Mouse (Mus musculus) spleen, postnatal 14 days (tissue): Measurements from ENCODE around the gene Ick.

ENCODE experiments used
- DNase-seq, 2 experiments: peaks; one replicate each; pipeline ENCODE4 v3.0.0; 2021 to 2022; ENCODE audit warnings: low spot score in 2 of 2

Ick gene

GRCm38 (mm10) chr9:78104973-78105372 lies 4.0 kb upstream of the Ick start:
- DNase-seq: no peak

GRCm38 (mm10) chr9:78105501-78105932 lies 3.5 kb upstream of the Ick start:
- no peak for DNase-seq

GRCm38 (mm10) chr9:78106821-78107220 lies 2.2 kb upstream of the Ick start:
- DNase-seq: no peak

- DNase-seq: no peak
Observed at GRCm38 (mm10) chr9:78107582-78107911, 1.4 kb upstream of the Ick start.

GRCm38 (mm10) chr9:78107912-78108795 lies 838 bp upstream of the Ick start:
- peak; percentile 71 to 76 for DNase-seq

- DNase-seq: no peak
Observed at GRCm38 (mm10) chr9:78109656-78110055, 664 bp downstream of the Ick start.

GRCm38 (mm10) chr9:78111456-78111855 lies 2.5 kb downstream of the Ick start:
- DNase-seq: no peak

GRCm38 (mm10) chr9:78112770-78113537 lies 4.0 kb downstream of the Ick start:
- peak; percentile 88 to 93 for DNase-seq

- DNase-seq: no peak
Observed at GRCm38 (mm10) chr9:78113538-78113885, 4.5 kb downstream of the Ick start.

GRCm38 (mm10) chr9:78115746-78116145 lies 6.8 kb downstream of the Ick start:
- no peak for DNase-seq

- no peak for DNase-seq
Observed at GRCm38 (mm10) chr9:78117690-78118089, 8.7 kb downstream of the Ick start.

- no peak for DNase-seq
Observed at GRCm38 (mm10) chr9:78121358-78121757, 12.4 kb downstream of the Ick start.

GRCm38 (mm10) chr9:78121985-78122384 lies 13.0 kb downstream of the Ick start:
- DNase-seq: no peak

- no peak for DNase-seq
Observed at GRCm38 (mm10) chr9:78122939-78123712, 14.1 kb downstream of the Ick start.

- no peak for DNase-seq
Observed at GRCm38 (mm10) chr9:78124297-78124696, 15.3 kb downstream of the Ick start.

- DNase-seq: no peak
Observed at GRCm38 (mm10) chr9:78126007-78126406, 17.0 kb downstream of the Ick start.

GRCm38 (mm10) chr9:78126643-78127042 lies 17.7 kb downstream of the Ick start:
- DNase-seq: no peak

- no peak for DNase-seq
Observed at GRCm38 (mm10) chr9:78135658-78136057, 26.7 kb downstream of the Ick start.

GRCm38 (mm10) chr9:78138044-78138676 lies 29.2 kb downstream of the Ick start:
- DNase-seq: no peak

- DNase-seq: no peak
Observed at GRCm38 (mm10) chr9:78139463-78139862, 30.5 kb downstream of the Ick start.

- DNase-seq: no peak
Observed at GRCm38 (mm10) chr9:78146099-78146498, 37.1 kb downstream of the Ick start.

GRCm38 (mm10) chr9:78146627-78147026 lies 37.6 kb downstream of the Ick start:
- no peak for DNase-seq
